Mouse (Mus musculus): ENCODE results near the gene Ercc2. TPM values are rescaled to one million over a fixed set of nuclear protein-coding genes. Genes with fewer than 3 reads are reported as not detected.

The Ercc2 gene
- total and polyA plus RNA-seq, 3 experiments: 34.4 to 44.5 TPM; not detected in 1

DNA sequence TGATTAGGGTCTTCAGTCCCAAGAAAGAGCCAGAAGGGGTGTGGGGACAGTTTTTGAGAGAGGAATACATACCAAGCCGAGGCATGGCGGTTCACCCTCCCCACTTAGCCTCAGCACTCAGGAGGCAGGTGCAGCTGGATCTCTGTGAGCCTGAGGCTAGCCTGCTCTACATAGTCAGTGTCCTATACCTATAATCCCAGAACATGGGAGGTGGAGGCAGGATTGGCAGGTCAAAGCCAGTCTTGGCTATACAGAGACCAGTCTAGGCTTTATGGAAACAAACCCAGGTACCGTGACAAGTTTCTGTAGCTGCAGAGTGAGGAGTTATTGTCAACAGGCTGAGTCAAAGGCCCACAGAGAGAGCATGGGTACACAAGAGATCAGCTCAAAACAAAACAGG is 41.3 kb downstream of the Ercc2 start:
- no peak for DNase-seq (ENCODE audit: low read depth, low spot score)
- Histone ChIP-seq H3K4me1 (ENCODE audit: control insufficient read depth in 1 of 2, insufficient read depth in 2 of 2, low read length in 2 of 2) (peaks cover 2 to 5% of the 10 kb centered on the region in 2 experiments), H3K27me3 (ENCODE audit: control insufficient read depth in 1 of 2, insufficient read depth in 2 of 2, low read length in 2 of 2) (no peaks in the 10 kb centered on the region)

GRCm38 (mm10) chr7:19424051-19424450 is 42.2 kb downstream of the Ercc2 start:
- H3K27ac ChIP-seq (ENCODE audit: control insufficient read depth, low read depth, low read length): no peak overlapping the region
- no peaks in the 10 kb centered on the region for H3K9me3 ChIP-seq (replicated peaks; ENCODE audit: insufficient read depth, low read length)
- H3K9ac ChIP-seq (ENCODE audit: control insufficient read depth, low read depth, low read length, poor library complexity, severe bottlenecking): no peak overlapping the region
- H3K27me3 ChIP-seq (ENCODE audit: control insufficient read depth in 1 of 2, insufficient read depth in 2 of 2, low read length in 2 of 2): no peaks in the 10 kb centered on the region
- no peaks in the 10 kb centered on the region for H3K79me2 ChIP-seq (ENCODE audit: control insufficient read depth, insufficient read depth, low read length, poor library complexity)
- no peak overlapping the region for H3K4me3 ChIP-seq (ENCODE audit: control insufficient read depth in 1 of 2, insufficient read depth in 1 of 2, low read depth in 2 of 2, low read length in 2 of 2)
- H3K36me3 ChIP-seq (ENCODE audit: control insufficient read depth in 1 of 2, insufficient read depth in 2 of 2, low read length in 2 of 2): peaks cover 0 to 3% of the 10 kb centered on the region in 2 experiments; a peak in 1 of 4 replicates
- no peak for DNase-seq (ENCODE audit: low read depth, low spot score)
- TF ChIP-seq ZC3H11A (IDR thresholded peaks at IDR 0.05; ENCODE audit: low read depth, low read length) (no peak), ZNF384 (IDR thresholded peaks at IDR 0.05; ENCODE audit: low read depth, low read length) (no peak), MAZ (IDR thresholded peaks at IDR 0.05; ENCODE audit: low read depth, low read length) (no peak), USF1 (IDR thresholded peaks at IDR 0.05; ENCODE audit: low read depth, low read length) (no peak), MYC (IDR thresholded peaks at IDR 0.05; ENCODE audit: low read depth, low read length) (no peak), CHD2 (IDR thresholded peaks at IDR 0.05; ENCODE audit: low read length) (no peak), MAFK (IDR thresholded peaks at IDR 0.05; ENCODE audit: borderline replicate concordance, low read depth, low read length) (no peak), ELF1 (IDR thresholded peaks at IDR 0.05; ENCODE audit: low read depth, low read length) (no peak), MEF2A (IDR thresholded peaks at IDR 0.05; ENCODE audit: extremely low read depth, insufficient replicate concordance, low read depth, low read length, poor library complexity, severe bottlenecking) (no peak), NRF1 (IDR thresholded peaks at IDR 0.05; ENCODE audit: insufficient read depth, low read depth, low read length, poor library complexity, severe bottlenecking) (no peak), E2F4 (IDR thresholded peaks at IDR 0.05; ENCODE audit: borderline replicate concordance, low read depth, low read length) (no peak), JUND (IDR thresholded peaks at IDR 0.05; ENCODE audit: low read depth, low read length) (no peak), CHD1 (IDR thresholded peaks at IDR 0.05; ENCODE audit: low read depth, low read length) (no peak), POLR2AphosphoS2 (IDR thresholded peaks at IDR 0.05; ENCODE audit: low read length) (no peak), UBTF (IDR thresholded peaks at IDR 0.05; ENCODE audit: borderline replicate concordance, insufficient read depth, low read depth, low read length) (no peak), POLR2A (IDR thresholded peaks at IDR 0.05; ENCODE audit: control insufficient read depth in 1 of 2, insufficient read depth in 1 of 2, low read depth in 1 of 2, low read length in 2 of 2, poor library complexity in 1 of 2) (no peak), CTCF (IDR thresholded peaks at IDR 0.05 in 2 of 3, conservative IDR thresholded peaks at IDR 0.05 in 1 of 3; ENCODE audit: control insufficient read depth in 1 of 3, insufficient read depth in 1 of 3, low read depth in 2 of 3, low read length in 3 of 3, poor library complexity in 1 of 3, severe bottlenecking in 1 of 3) (no peak), NELFE (IDR thresholded peaks at IDR 0.05; ENCODE audit: low read depth, low read length) (no peak)
- peaks cover 2 to 5% of the 10 kb centered on the region in 2 experiments for H3K4me1 ChIP-seq (ENCODE audit: control insufficient read depth in 1 of 2, insufficient read depth in 2 of 2, low read length in 2 of 2)

More for the DNA sequence above, 41.3 kb downstream of the Ercc2 start:
- no peaks in the 10 kb centered on the region for H3K9me3 ChIP-seq (replicated peaks; ENCODE audit: insufficient read depth, low read length)
- no peak overlapping the region for H3K9ac ChIP-seq (ENCODE audit: control insufficient read depth, low read depth, low read length, poor library complexity, severe bottlenecking)
- H3K27ac ChIP-seq (ENCODE audit: control insufficient read depth, low read depth, low read length): no peak overlapping the region
- H3K36me3 ChIP-seq (ENCODE audit: control insufficient read depth in 1 of 2, insufficient read depth in 2 of 2, low read length in 2 of 2): 0 out of 4 replicates have a peak, but pooled peaks cover 0 to 3% of the 10 kb centered on the region in 2 experiments
- H3K4me3 ChIP-seq (ENCODE audit: control insufficient read depth in 1 of 2, insufficient read depth in 1 of 2, low read depth in 2 of 2, low read length in 2 of 2): no peak overlapping the region
- no peaks in the 10 kb centered on the region for H3K79me2 ChIP-seq (ENCODE audit: control insufficient read depth, insufficient read depth, low read length, poor library complexity)
- TF ChIP-seq ZMIZ1 (IDR thresholded peaks at IDR 0.05; ENCODE audit: low read depth, low read length): no peak
- TF ChIP-seq EP300 (IDR thresholded peaks at IDR 0.05; ENCODE audit: low read depth in 1 of 2, low read length in 2 of 2): no peak
- TF ChIP-seq TBP (IDR thresholded peaks at IDR 0.05; ENCODE audit: low read depth, low read length): no peak
- no peak for TF ChIP-seq POLR2AphosphoS2 (IDR thresholded peaks at IDR 0.05; ENCODE audit: low read length)

Data from MEL (cell line).